Mouse (Mus musculus): ENCODE results near the gene Wfdc15b. TPM values are rescaled to one million over a fixed set of nuclear protein-coding genes. Genes with fewer than 3 reads are reported as not detected.

Wfdc15b gene
- polyA plus RNA-seq, 1 experiment = not detected

DNA sequence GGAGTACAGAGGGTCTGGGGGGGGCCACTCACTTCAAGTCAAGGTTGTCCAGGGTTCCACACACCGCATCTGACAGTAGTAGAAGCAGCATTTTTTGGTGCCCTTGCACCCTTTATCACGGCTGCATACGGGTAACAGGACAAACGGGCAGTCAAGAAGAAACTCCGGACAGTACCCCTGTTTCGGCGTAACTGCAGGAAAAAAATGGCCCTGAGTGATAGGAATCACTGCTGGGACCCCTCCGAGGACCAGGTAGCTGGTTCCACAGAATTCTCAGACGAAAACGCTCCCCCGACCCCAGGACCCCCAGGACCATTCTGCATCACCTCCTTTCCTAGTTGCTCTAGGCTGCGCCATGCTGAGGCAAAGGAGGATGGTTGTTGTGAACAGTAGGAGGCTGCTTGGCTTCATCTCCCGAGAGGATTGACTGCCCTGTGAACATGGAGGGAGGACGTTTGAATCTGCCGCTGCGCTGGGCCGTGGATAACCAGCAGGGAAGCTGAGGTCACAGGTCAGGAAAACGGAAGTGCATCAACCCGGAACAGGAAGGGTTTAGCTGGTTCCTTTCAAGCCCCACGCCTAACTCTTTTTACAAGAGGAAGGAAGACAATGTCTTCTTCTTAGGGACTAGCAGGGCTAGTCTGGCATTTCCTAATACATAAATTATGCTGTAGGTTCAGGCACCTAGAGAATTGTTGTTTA is 21.7 kb downstream of the Wfdc15b start, which contains the start of gene Wfdc15a:
TSS of gene Wfdc15a (minus strand) at position 505 of the 702 bp plus-strand sequence.
- WGBS = 85% methylated on average over 20 of the region's 20 CpGs
- Histone ChIP-seq H3K27ac (ENCODE audit: insufficient read depth, low read depth, low read length) (no peak within 1 kb of the TSS), H3K4me1 (ENCODE audit: control insufficient read depth, insufficient read depth, low read length) (no peaks in the 10 kb centered on the region), H3K4me3 (ENCODE audit: insufficient read depth, low read depth, low read length) (no peak within 1 kb of the TSS)
- TF ChIP-seq CTCF (IDR thresholded peaks at IDR 0.05; ENCODE audit: insufficient read depth, low read depth, low read length) (no peak), POLR2A (IDR thresholded peaks at IDR 0.05; ENCODE audit: insufficient read depth, low read depth, low read length) (no peak)

DNA sequence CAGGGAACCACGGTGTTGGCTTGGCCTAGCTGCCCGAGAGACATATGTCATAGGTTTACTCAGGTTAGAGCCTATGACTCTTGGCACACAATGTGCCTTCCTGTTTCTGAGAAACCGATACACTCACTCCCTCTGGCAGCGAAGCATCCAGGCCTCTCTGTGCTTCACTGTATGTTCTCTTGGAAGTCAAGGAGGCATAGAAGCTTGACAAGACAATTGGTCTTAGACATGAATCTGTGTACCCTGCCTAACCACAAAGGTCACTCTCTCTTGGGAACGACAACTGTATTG is 24.8 kb downstream of the Wfdc15b start:
- TF ChIP-seq POLR2A (IDR thresholded peaks at IDR 0.05; ENCODE audit: insufficient read depth, low read depth, low read length) (no peak), CTCF (IDR thresholded peaks at IDR 0.05; ENCODE audit: insufficient read depth, low read depth, low read length) (no peak)
- WGBS = 86% methylated on average over 5 of the region's 5 CpGs
- H3K4me1 ChIP-seq (ENCODE audit: control insufficient read depth, insufficient read depth, low read length) = no peaks in the 10 kb centered on the region

GRCm38 (mm10) chr2:164195971-164196699 is 25.3 kb downstream of the Wfdc15b start:
- 92% methylated on average over 5 of the region's 5 CpGs for WGBS
- H3K4me3 ChIP-seq (ENCODE audit: insufficient read depth, low read depth, low read length) = no peak overlapping the region
- no peak overlapping the region for H3K27ac ChIP-seq (ENCODE audit: insufficient read depth, low read depth, low read length)
- TF ChIP-seq CTCF (IDR thresholded peaks at IDR 0.05; ENCODE audit: insufficient read depth, low read depth, low read length) = no peak
- TF ChIP-seq POLR2A (IDR thresholded peaks at IDR 0.05; ENCODE audit: insufficient read depth, low read depth, low read length) = no peak
- no peaks in the 10 kb centered on the region for H3K4me1 ChIP-seq (ENCODE audit: control insufficient read depth, insufficient read depth, low read length)

More for the DNA sequence above, 24.8 kb downstream of the Wfdc15b start:
- no peak overlapping the region for H3K4me3 ChIP-seq (ENCODE audit: insufficient read depth, low read depth, low read length)
- H3K27ac ChIP-seq (ENCODE audit: insufficient read depth, low read depth, low read length) = no peak overlapping the region

- Histone ChIP-seq H3K4me3 (ENCODE audit: insufficient read depth, low read depth, low read length) (no peak overlapping the region), H3K27ac (ENCODE audit: insufficient read depth, low read depth, low read length) (no peak overlapping the region), H3K4me1 (ENCODE audit: control insufficient read depth, insufficient read depth, low read length) (no peaks in the 10 kb centered on the region)
- TF ChIP-seq CTCF (IDR thresholded peaks at IDR 0.05; ENCODE audit: insufficient read depth, low read depth, low read length) = no peak
- TF ChIP-seq POLR2A (IDR thresholded peaks at IDR 0.05; ENCODE audit: insufficient read depth, low read depth, low read length) = no peak
- WGBS = 73% methylated on average over 5 of the region's 5 CpGs
These were observed 26.4 kb downstream of the Wfdc15b start for GRCm38 (mm10) chr2:164194959-164195630.

GRCm38 (mm10) chr2:164192279-164192678 is 29.2 kb downstream of the Wfdc15b start:
- no peaks in the 10 kb centered on the region for H3K4me1 ChIP-seq (ENCODE audit: control insufficient read depth, insufficient read depth, low read length)
- H3K27ac ChIP-seq (ENCODE audit: insufficient read depth, low read depth, low read length) = no peak overlapping the region
- no peak overlapping the region for H3K4me3 ChIP-seq (ENCODE audit: insufficient read depth, low read depth, low read length)
- TF ChIP-seq POLR2A (IDR thresholded peaks at IDR 0.05; ENCODE audit: insufficient read depth, low read depth, low read length) = no peak
- TF ChIP-seq CTCF (IDR thresholded peaks at IDR 0.05; ENCODE audit: insufficient read depth, low read depth, low read length) = no peak

DNA sequence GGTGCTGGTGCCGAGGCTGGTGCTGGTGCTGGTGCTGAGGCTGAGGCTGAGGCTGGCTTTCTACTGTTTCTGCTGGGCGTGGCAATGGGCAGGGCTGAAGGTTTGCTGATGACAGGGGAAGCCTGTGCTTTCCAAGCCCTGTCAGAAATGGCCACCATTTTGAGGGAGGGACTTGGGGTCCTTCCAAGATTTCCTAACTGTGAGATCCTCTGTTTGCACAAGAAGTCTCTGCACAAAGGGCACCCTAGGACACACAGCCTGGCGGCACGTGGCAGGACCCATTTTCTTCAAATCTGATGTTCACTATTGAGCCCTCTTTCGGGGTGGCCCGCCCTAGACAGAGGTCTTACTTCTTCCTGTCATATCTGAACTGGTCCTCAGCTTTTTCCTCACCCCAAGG is 30.9 kb downstream of the Wfdc15b start, which contains the start of gene Wfdc12:
TSS of gene Wfdc12 (minus strand) at position 33 of the 400 bp plus-strand sequence.
- Histone ChIP-seq H3K4me1 (ENCODE audit: control insufficient read depth, insufficient read depth, low read length) (no peaks in the 10 kb centered on the region), H3K4me3 (ENCODE audit: insufficient read depth, low read depth, low read length) (no peak within 1 kb of the TSS), H3K27ac (ENCODE audit: insufficient read depth, low read depth, low read length) (no peak within 1 kb of the TSS)
- WGBS = 77% methylated on average over 6 of the region's 6 CpGs
- no peak for TF ChIP-seq POLR2A (IDR thresholded peaks at IDR 0.05; ENCODE audit: insufficient read depth, low read depth, low read length)

DNA sequence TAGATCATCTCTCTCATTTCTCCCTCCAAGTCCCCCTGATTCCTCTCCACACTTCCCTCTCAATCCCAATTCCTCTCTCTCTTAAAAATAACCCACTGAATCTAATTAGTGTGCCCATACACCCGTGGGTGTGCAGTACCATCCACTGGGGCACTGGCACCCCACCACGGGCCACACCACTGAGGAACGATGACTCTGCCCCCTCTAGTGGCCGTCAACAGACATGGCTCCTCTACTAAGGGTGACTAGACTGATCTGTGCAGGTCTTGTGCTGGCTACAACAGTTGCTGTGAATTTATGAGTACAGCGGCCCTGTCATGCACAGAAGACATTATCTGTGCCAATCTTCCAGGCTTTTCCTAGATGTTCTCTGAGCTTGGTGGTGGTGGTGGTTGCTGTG is 32.7 kb downstream of the Wfdc15b start:
- H3K4me3 ChIP-seq (ENCODE audit: insufficient read depth, low read depth, low read length) = no peak overlapping the region
- no peak for TF ChIP-seq POLR2A (IDR thresholded peaks at IDR 0.05; ENCODE audit: insufficient read depth, low read depth, low read length)
- no peak for TF ChIP-seq CTCF (IDR thresholded peaks at IDR 0.05; ENCODE audit: insufficient read depth, low read depth, low read length)
- H3K27ac ChIP-seq (ENCODE audit: insufficient read depth, low read depth, low read length) = no peak overlapping the region
- H3K4me1 ChIP-seq (ENCODE audit: control insufficient read depth, insufficient read depth, low read length) = no peaks in the 10 kb centered on the region
- WGBS = 27% methylated on average over 5 of the region's 5 CpGs

DNA sequence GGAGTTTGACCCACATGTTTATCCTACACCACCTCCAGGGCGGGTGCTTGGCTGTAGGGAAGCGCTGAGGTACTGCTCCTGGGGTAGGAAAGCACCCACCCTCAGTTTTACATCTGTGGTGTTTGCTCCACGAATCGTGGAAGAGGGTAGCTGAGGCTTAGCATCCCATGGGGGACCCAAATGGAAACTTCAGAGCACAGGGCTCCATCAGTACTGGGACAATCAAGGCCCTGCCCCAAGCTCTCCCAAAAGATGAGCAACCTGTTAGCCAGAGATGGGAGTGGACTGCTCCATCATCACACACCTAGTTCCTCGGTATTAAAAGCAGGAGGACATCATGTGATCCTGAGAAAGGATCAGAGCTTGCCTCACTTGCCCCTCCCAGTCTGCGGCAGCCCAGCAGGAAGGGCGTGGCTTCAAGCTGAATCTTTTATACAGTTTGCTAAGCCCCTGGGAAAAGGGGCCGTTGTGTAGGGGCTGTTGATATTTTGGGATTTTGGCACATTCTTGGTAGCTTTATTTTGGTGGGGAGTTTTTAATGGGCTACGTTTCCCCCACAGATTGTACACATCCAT is 37.2 kb downstream of the Wfdc15b start:
- Histone ChIP-seq H3K4me3 (ENCODE audit: insufficient read depth, low read depth, low read length) (no peak overlapping the region), H3K4me1 (ENCODE audit: control insufficient read depth, insufficient read depth, low read length) (no peaks in the 10 kb centered on the region), H3K27ac (ENCODE audit: insufficient read depth, low read depth, low read length) (no peak overlapping the region)
- WGBS = 42% methylated on average over 9 of the region's 9 CpGs
- TF ChIP-seq POLR2A (IDR thresholded peaks at IDR 0.05; ENCODE audit: insufficient read depth, low read depth, low read length) = no peak
- no peak for TF ChIP-seq CTCF (IDR thresholded peaks at IDR 0.05; ENCODE audit: insufficient read depth, low read depth, low read length)

GRCm38 (mm10) chr2:164183340-164183739 is 38.1 kb downstream of the Wfdc15b start:
- Histone ChIP-seq H3K4me3 (ENCODE audit: insufficient read depth, low read depth, low read length) (no peak overlapping the region), H3K27ac (ENCODE audit: insufficient read depth, low read depth, low read length) (no peak overlapping the region), H3K4me1 (ENCODE audit: control insufficient read depth, insufficient read depth, low read length) (no peaks in the 10 kb centered on the region)
- WGBS = 74% methylated on average over 9 of the region's 9 CpGs
- no peak for TF ChIP-seq POLR2A (IDR thresholded peaks at IDR 0.05; ENCODE audit: insufficient read depth, low read depth, low read length)
- no peak for TF ChIP-seq CTCF (IDR thresholded peaks at IDR 0.05; ENCODE audit: insufficient read depth, low read depth, low read length)

Data from olfactory bulb, adult 2 months (tissue).